Mouse (Mus musculus) MEL (cell line): ENCODE results near the gene Boll. TPM values are rescaled to one million over a fixed set of nuclear protein-coding genes. Genes with fewer than 3 reads are reported as not detected.

Experiments
- DNase-seq: peaks from one replicate; pipeline ENCODE4 v3.0.0; 2011; ENCODE audit warnings: low read depth, low spot score
- H3K27ac ChIP-seq: 2 replicates; pipeline ENCODE4 v1.5.1; 2012; ENCODE audit warnings: low read depth, mild to moderate bottlenecking, control low read depth, low read length, moderate library complexity; ENCODE audit not compliant: control insufficient read depth
- H3K27me3 ChIP-seq, 2 experiments: fragments of 150-350 bp in 1 of 2; sonication (generic) in 1 of 2; 2 replicates each; pipeline ENCODE4 v1.6.1; 2012; ENCODE audit warnings: low read length in 2 of 2, mild to moderate bottlenecking in 2 of 2, improper control_type of control experiment in 1 of 2, moderate library complexity in 1 of 2; ENCODE audit not compliant: insufficient read depth in 2 of 2, control insufficient read depth in 1 of 2
- H3K36me3 ChIP-seq, 2 experiments: 2 replicates each; pipeline ENCODE4 v1.6.1; 2012 to 2014; ENCODE audit warnings: low read length in 2 of 2, improper control_type of control experiment in 1 of 2, inconsistent platforms in 1 of 2, mild to moderate bottlenecking in 1 of 2; ENCODE audit not compliant: insufficient read depth in 2 of 2, control insufficient read depth in 1 of 2
- H3K4me1 ChIP-seq, 2 experiments: fragments of 150-350 bp in 1 of 2; sonication (generic) in 1 of 2; 2 replicates each; pipeline ENCODE4 v1.6.1; 2012; ENCODE audit warnings: low read length in 2 of 2, improper control_type of control experiment in 1 of 2, mild to moderate bottlenecking in 1 of 2; ENCODE audit not compliant: insufficient read depth in 2 of 2, control insufficient read depth in 1 of 2
- H3K4me3 ChIP-seq, 2 experiments: fragments of 150-350 bp in 1 of 2; sonication (generic) in 1 of 2; 2 replicates each; pipeline ENCODE4 v1.5.1; 2012; ENCODE audit warnings: low read depth in 2 of 2, low read length in 2 of 2, mild to moderate bottlenecking in 2 of 2, moderate library complexity in 2 of 2, control low read depth in 1 of 2, improper control_type of control experiment in 1 of 2; ENCODE audit not compliant: control insufficient read depth in 1 of 2, insufficient read depth in 1 of 2
- H3K79me2 ChIP-seq: 2 replicates; pipeline ENCODE4 v1.6.1; 2012; ENCODE audit warnings: mild to moderate bottlenecking, low read length, moderate library complexity; ENCODE audit not compliant: control insufficient read depth, poor library complexity, insufficient read depth
- H3K9ac ChIP-seq: 2 replicates; pipeline ENCODE4 v1.6.1; 2012; ENCODE audit warnings: low read depth, mild to moderate bottlenecking, control low read depth, low read length, moderate library complexity; ENCODE audit not compliant: control insufficient read depth, poor library complexity, severe bottlenecking
- H3K9me3 ChIP-seq: fragments of 150-350 bp; sonication (generic); replicated peaks from 2 replicates; pipeline ENCODE4 v1.6.1; 2012; ENCODE audit warnings: mild to moderate bottlenecking, low read length, improper control_type of control experiment, moderate library complexity; ENCODE audit not compliant: insufficient read depth
- CHD1 ChIP-seq: IDR thresholded peaks from 2 replicates; pipeline ENCODE4 v1.6.1; 2012; ENCODE audit warnings: low read depth, mild to moderate bottlenecking, inconsistent platforms, low read length, improper control_type of control experiment
- CTCF ChIP-seq, 3 experiments: IDR thresholded peaks in 2 of 3; conservative IDR thresholded peaks in 1 of 3; 2 replicates each; pipeline ENCODE4 v1.5.1; 2011 to 2012; ENCODE audit warnings: low read length in 3 of 3, low read depth in 2 of 3, mild to moderate bottlenecking in 2 of 3, improper control_type of control experiment in 1 of 3, inconsistent platforms in 1 of 3, mixed read lengths in 1 of 3, moderate library complexity in 1 of 3; ENCODE audit not compliant: control insufficient read depth in 1 of 3, insufficient read depth in 1 of 3, poor library complexity in 1 of 3, severe bottlenecking in 1 of 3
- JUND ChIP-seq: IDR thresholded peaks from 2 replicates; pipeline ENCODE4 v1.6.1; 2011; ENCODE audit warnings: low read depth, mild to moderate bottlenecking, improper control_type of control experiment, low read length
- KAT2A ChIP-seq: conservative IDR thresholded peaks from 2 replicates; pipeline ENCODE4 v1.6.1; 2012; ENCODE audit warnings: low read depth, low read length, improper control_type of control experiment, inconsistent platforms
- MXI1 ChIP-seq: IDR thresholded peaks from 2 replicates; pipeline ENCODE4 v1.6.1; 2011; ENCODE audit warnings: mild to moderate bottlenecking, low read depth, low read length, improper control_type of control experiment
- MYC ChIP-seq: IDR thresholded peaks from 2 replicates; pipeline ENCODE4 v1.6.1; 2011; ENCODE audit warnings: low read depth, mild to moderate bottlenecking, low read length, improper control_type of control experiment, moderate library complexity
- POLR2AphosphoS2 ChIP-seq: IDR thresholded peaks from 2 replicates; pipeline ENCODE4 v1.6.1; 2011; ENCODE audit warnings: low read length, improper control_type of control experiment
- POLR2AphosphoS5 ChIP-seq: IDR thresholded peaks from 2 replicates; pipeline ENCODE4 v1.6.1; 2012; ENCODE audit warnings: low read depth, borderline replicate concordance, mild to moderate bottlenecking, inconsistent platforms, low read length, moderate library complexity, mixed read lengths
- TAL1 ChIP-seq: IDR thresholded peaks from 2 replicates; pipeline ENCODE4 v1.6.1; 2012; ENCODE audit warnings: mild to moderate bottlenecking, inconsistent platforms, low read length, moderate library complexity, mixed read lengths
- TBP ChIP-seq: IDR thresholded peaks from 2 replicates; pipeline ENCODE4 v1.8.0; 2011; ENCODE audit warnings: low read depth, low read length, improper control_type of control experiment
- UBTF ChIP-seq: IDR thresholded peaks from 2 replicates; pipeline ENCODE4 v1.6.1; 2012; ENCODE audit warnings: low read depth, mild to moderate bottlenecking, inconsistent platforms, low read length, improper control_type of control experiment, moderate library complexity, borderline replicate concordance; ENCODE audit not compliant: insufficient read depth
- USF1 ChIP-seq: IDR thresholded peaks from 2 replicates; pipeline ENCODE4 v1.6.1; 2014; ENCODE audit warnings: low read depth, mild to moderate bottlenecking, inconsistent platforms, low read length, improper control_type of control experiment, moderate library complexity
- ZC3H11A ChIP-seq: IDR thresholded peaks from 2 replicates; pipeline ENCODE4 v1.6.1; 2012; ENCODE audit warnings: low read depth, mild to moderate bottlenecking, inconsistent platforms, low read length, improper control_type of control experiment
- ZMIZ1 ChIP-seq: IDR thresholded peaks from 2 replicates; pipeline ENCODE4 v1.6.1; 2012; ENCODE audit warnings: low read depth, mild to moderate bottlenecking, inconsistent platforms, low read length, improper control_type of control experiment, moderate library complexity
- ZNF384 ChIP-seq: IDR thresholded peaks from 2 replicates; pipeline ENCODE4 v1.6.1; 2012; ENCODE audit warnings: low read depth, mild to moderate bottlenecking, inconsistent platforms, low read length, improper control_type of control experiment
- polyA plus RNA-seq, 2 experiments: library from polyadenylated mRNA; stranded (reverse) in 1 of 2; unstranded in 1 of 2; fragments of >175 nt in 1 of 2; fragments of >200 nt in 1 of 2; gene quantifications; 2 replicates each; pipeline versions ENCODE4 v1.2.1 to v1.2.4; 2012; ENCODE audit warnings: low replicate concordance in 2 of 2, low read depth in 1 of 2; ENCODE audit not compliant: insufficient read length in 2 of 2, insufficient read depth in 1 of 2, missing spikeins in 1 of 2
- total RNA-seq: library from RNA; depleted of rRNA; stranded (reverse); fragments of 300-350 nt; gene quantifications from 2 replicates; pipeline ENCODE4 v1.2.3, GENCODE M21; 2012

Gene Boll
- total and polyA plus RNA-seq, 3 experiments = not detected

- H3K4me1 ChIP-seq = no peaks in the 10 kb centered on the region
- no peaks in the 10 kb centered on the region for H3K79me2 ChIP-seq
- DNase-seq = no peak
- H3K4me3 ChIP-seq = no peak overlapping the region
- H3K36me3 ChIP-seq = no peaks in the 10 kb centered on the region
- H3K27me3 ChIP-seq = peaks cover 0 to 1% of the 10 kb centered on the region in 2 experiments; a peak in 3 of 4 replicates
- no peak overlapping the region for H3K27ac ChIP-seq
- no peaks in the 10 kb centered on the region for H3K9me3 ChIP-seq
- TF ChIP-seq JUND = no peak
- no peak for TF ChIP-seq MYC
- no peak for TF ChIP-seq TBP
- TF ChIP-seq UBTF = no peak
- no peak for TF ChIP-seq CTCF (IDR thresholded peaks at IDR 0.05 in 2 of 3, conservative IDR thresholded peaks at IDR 0.05 in 1 of 3; ENCODE audit: control insufficient read depth in 1 of 3, insufficient read depth in 1 of 3, low read depth in 2 of 3, low read length in 3 of 3, poor library complexity in 1 of 3, severe bottlenecking in 1 of 3)
- no peak for TF ChIP-seq ZC3H11A
- TF ChIP-seq ZNF384 = no peak
- no peak for TF ChIP-seq MXI1
- no peak for TF ChIP-seq ZMIZ1
- TF ChIP-seq KAT2A = no peak
- TF ChIP-seq POLR2AphosphoS5 = no peak
- no peak overlapping the region for H3K9ac ChIP-seq
Observed at GRCm38 (mm10) chr1:55228256-55228884, 134.9 kb downstream of the Boll start.

DNA sequence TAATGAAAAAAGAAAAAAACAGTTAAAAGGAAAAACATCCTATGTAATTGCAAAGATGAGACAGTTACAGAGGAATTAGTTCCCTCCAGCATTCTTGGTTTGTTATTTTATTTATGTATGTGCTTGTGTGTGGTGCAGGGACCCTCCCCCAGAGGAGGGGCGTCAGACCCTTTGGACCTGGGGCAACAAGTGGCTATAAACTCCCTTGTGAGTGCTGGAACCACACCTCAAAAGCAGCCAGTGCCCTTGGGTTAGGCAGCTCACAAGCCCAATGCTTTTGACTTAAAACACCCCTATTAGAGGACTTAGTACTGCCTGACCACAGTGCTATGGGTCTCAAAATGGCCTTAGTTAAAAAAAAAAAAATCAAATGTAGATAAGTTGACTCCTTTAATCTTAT, 135.9 kb downstream of the Boll start:
- no peak for DNase-seq
- Histone ChIP-seq H3K27ac (no peak overlapping the region), H3K4me1 (no peaks in the 10 kb centered on the region), H3K27me3 (peaks cover 0 to 1% of the 10 kb centered on the region in 2 experiments; a peak in 3 of 4 replicates), H3K79me2 (no peaks in the 10 kb centered on the region), H3K4me3 (no peak overlapping the region), H3K36me3 (no peaks in the 10 kb centered on the region), H3K9me3 (no peaks in the 10 kb centered on the region), H3K9ac (no peak overlapping the region)
- TF ChIP-seq KAT2A = no peak
- no peak for TF ChIP-seq TBP
- TF ChIP-seq POLR2AphosphoS2 = no peak
- no peak for TF ChIP-seq TAL1
- no peak for TF ChIP-seq CHD1
- no peak for TF ChIP-seq USF1
